Mouse (Mus musculus): ENCODE measurements at regions not wholly inside any gene's neighbourhood (a gene's known extent, or its start where the extent isn't known, plus 50 kb on each side); places are given as distances from the start of the nearest gene placed in this dataset.

DNA sequence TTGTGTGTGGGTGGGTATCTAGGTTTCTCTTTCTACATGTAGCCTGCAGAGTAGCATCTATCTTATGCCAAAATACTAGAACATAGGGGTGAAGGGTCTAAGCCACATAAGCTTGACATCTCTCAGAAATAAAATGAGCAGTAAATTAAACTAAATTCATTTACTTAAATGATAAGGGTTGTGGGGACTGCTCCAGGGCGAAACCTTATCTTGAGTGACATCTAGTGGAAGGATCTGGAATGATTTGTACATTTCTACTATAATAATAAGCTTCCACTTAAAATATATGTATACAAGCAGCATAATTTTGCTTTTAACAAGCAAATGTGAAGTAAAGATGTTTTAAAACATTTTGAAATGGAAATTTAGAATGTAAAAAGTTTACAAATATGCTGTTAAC is 271.4 kb downstream of the Vgll3 start:
- no peak for DNase-seq

DNA sequence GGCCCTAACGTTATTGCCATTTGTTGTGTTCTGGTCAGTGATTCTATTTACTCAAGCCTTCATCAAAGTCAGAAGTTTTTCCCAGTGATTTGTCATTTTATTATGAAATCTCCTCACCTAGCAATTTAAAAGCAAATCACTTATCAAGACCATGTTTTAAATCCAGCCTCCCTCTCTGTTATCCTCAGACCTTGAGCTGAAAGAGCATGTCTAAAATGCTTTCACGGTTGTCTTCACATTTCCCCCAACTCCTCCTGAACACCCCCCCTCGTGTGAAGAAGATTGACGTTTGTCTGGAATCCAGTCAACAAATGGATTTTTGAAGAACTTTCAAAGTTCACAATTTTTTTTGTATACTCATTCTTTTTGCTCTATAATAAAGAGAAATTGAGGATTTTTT is 277.7 kb downstream of the Vgll3 start:
- no peak for DNase-seq

DNA sequence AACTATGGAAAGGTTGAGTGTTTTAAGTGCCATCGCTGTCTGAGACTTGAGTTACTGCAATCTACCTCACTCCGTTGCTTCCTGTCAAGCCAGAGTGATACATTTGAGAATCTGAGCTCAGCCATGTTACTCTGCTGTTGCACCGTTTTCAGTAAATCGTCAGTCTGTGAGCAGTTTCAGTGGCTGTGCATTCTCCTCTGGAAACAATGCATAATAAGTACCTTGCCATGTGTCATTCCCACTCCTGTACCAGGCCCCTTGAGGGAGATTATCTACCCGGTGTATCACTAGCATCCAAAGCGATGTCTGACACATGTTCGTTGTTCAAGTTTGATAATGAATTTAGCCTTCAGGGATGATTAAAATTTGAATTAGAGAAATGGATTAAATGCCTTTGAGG is 280.6 kb downstream of the Vgll3 start:
- no peak for DNase-seq

DNA sequence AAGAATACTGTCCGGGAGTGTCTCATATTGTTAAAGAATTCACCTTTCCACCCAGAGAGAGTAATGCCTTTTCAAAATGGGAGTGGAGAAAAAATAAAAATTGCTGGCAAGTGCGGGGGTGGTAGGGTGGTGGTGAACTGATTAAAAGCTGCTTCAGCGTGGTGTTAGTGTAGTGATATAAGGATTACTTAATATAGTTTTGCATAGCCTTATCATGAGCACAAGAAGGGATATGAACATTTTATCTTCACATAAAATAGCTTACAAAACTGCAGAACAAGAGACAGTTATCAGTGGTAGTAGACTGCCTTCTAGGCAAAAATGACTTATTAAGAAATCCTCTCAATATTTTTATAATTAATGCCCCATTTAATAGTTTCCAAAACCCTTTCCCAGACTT is 302.9 kb downstream of the Vgll3 start:
- no peak for DNase-seq

DNA sequence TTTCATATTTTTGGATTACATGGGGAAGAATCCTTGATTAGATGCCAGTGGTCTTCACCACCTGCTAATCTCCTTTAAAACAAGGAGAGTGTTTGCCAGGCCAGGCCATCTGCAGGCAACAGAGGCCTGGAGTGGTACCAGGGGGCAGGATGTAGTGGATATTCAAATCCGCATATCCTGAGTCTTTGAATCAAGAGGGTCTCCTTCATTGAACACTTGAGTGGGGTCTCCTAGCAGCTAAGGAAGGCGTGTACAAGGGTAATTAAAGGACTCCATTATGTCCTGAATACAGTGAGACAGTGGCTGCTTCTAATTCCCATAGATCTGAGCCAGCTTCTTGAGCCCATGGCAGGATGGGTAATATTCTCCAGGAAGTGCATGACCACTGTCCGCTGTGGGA is 322.7 kb downstream of the Vgll3 start:
- DNase-seq = no peak

DNA sequence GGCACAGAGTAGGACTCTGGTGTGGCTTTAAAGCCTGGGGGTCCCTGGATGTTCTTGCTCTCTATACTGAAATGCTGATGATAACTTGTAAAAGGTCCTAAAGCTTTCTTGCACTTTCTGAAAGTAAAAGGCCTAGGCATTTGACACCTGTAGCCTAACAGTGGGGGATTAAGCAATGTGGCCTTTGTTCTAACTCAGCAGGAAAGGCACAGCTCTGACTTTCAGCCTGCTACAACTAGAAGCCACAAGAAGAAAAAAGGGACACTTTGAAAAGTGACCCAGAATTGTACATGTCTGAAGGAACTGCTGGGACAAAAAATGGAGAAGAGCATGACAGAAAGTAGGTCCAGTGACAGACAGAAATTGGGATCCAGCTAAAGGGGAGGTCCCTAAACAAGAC is 329.7 kb downstream of the Vgll3 start:
- no peak for DNase-seq

DNA sequence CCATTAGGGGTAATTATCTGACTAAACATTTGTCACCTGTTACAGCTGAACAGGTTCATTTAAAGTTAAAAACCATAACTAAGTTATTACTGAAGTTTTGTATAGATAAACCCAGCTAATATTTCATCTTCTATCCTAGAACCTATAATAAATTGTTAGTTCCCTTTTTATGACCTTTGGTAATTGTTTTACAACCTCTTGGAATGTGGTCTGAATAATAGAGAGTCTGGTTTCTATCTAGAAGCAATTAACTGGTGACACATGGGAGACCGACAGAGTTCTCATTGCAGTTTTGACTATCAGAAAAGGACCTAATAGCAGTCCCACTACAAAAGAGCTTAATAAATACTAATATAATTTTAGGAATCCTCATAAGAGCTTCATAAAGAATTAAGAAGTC is 330.2 kb downstream of the Vgll3 start:
- DNase-seq = no peak

DNA sequence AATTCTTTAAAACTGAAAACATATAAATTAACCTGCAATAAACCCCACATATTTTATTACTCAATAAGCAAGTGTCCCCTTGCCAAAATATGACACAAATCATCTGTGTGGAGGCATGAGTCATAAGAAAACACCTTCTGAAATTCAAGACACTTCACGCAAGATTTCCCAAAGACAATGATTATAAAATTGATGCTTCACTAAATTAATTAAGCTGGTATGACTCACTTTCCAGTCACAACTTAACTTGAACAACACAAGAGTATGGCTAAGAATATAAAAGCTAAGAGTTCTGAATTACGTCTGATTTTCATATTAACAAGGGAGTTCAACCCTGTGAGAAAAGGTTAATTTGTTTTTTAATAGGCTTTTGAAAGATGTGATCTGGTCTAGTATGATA is 353.2 kb downstream of the Vgll3 start:
- DNase-seq = no peak

DNA sequence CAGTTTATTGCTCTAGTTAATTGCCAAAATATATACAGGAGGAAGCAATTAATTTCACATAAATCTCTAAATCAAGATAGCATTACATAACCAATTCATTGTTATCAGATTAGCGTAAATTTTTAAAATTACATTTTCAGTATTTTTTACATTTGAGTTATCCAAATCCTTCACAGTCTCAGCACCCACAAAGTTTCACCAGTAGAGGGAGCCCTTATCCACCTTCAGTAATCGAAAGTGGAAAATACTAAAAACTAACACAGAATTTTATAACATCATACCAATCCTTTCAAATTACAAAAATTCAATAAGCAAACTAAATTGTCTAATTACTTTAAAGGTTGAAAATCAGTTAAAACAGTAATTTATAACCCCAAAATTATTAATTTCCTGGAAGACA is 375.7 kb downstream of the Vgll3 start:
- peak; percentile 12 for DNase-seq

DNA sequence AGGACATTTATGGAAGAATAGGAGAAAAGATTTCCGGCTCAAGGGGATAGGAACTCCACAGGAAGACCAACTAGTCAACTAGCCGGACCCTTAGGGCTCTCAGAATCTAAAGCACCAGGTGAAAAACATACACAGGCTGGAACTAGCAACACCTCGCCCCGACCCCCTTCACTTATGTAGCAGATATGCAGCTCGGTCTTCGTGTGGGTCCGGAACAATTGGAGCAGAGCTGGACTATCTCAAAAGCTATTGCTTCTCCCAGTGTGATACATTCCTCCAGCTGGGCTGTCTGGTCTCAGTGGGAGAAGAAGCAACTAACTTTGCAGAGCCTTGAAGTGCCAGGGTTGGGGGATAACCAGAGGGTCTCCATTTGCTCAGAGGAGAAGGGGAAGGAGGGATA is 386.3 kb downstream of the Vgll3 start:
- DNase-seq = no peak

Data from thymus, postnatal 4 days (tissue).